Mouse (Mus musculus) megakaryocyte, adult 5-6 weeks (primary cell): ENCODE data around the gene Cfd. TPM values are rescaled to one million over a fixed set of nuclear protein-coding genes. Genes with fewer than 3 reads are reported as not detected.

ENCODE experiments used
- ATAC-seq: 2 replicates; pipeline ENCODE4 v1.8.0; 2016; ENCODE audit warnings: mild to moderate bottlenecking, inconsistent platforms; ENCODE audit not compliant: poor library complexity, severe bottlenecking
- total RNA-seq, 2 experiments: library from RNA; stranded (forward) in 1 of 2; stranded (reverse) in 1 of 2; fragments of 153-499, 151-499 nt in 1 of 2; fragments of 221-1000, 200-1000 nt in 1 of 2; gene quantifications; 2 replicates each; pipeline versions ENCODE4 v1.2.3 to v1.2.4; 2015 to 2017

Cfd gene
- total RNA-seq, 2 experiments from 2014 or later: not detected

- ATAC-seq: no peak
These were observed 39.5 kb downstream of the Cfd start for GRCm38 (mm10) chr10:79929967-79930825.

DNA sequence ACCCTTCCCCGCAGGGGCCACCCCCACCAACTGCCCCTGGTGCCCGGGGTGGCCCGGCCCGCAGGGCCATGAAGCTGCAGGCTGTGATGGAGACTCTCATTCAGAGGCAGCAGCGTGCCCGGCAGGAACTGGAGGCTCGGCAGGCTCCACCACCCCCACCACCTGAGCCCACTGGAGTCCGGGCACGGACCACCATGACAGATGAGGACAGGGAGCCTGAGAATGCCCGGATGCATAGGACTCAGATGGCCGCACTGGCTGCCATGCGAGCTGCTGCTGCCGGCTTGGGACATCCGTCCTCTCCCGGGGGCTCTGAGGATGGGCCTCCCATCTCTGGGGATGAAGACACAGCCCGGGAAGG lies 40.2 kb downstream of the Cfd start:
- no peak for ATAC-seq

DNA sequence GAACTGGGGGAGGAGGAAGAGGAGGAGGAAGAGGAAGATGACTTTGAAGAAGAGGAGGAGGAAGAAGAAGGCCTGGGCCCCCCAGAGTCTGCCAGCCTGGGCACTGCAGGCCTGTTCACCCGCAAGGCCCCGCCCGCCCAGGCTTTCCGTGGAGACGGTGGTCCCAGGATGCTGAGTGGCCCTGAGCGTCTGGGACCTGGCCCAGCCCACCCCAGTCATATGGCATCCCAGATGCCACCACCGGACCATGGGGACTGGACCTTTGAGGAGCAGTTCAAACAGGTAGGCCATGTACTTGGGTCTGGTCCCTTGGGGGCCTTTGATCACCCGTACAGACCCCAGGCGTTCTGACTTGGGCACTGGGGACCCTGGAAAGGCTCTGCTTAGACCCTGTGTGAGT lies 41.1 kb downstream of the Cfd start:
- no peak for ATAC-seq

GRCm38 (mm10) chr10:79932736-79933135 lies 42.1 kb downstream of the Cfd start:
- no peak for ATAC-seq

GRCm38 (mm10) chr10:79933145-79933679 lies 42.6 kb downstream of the Cfd start:
- no peak for ATAC-seq

GRCm38 (mm10) chr10:79933861-79934260 lies 43.2 kb downstream of the Cfd start:
- no peak for ATAC-seq

GRCm38 (mm10) chr10:79934272-79934721 lies 43.6 kb downstream of the Cfd start:
- peak; percentile 36 for ATAC-seq

GRCm38 (mm10) chr10:79934794-79935569 lies 44.3 kb downstream of the Cfd start:
- no peak for ATAC-seq

DNA sequence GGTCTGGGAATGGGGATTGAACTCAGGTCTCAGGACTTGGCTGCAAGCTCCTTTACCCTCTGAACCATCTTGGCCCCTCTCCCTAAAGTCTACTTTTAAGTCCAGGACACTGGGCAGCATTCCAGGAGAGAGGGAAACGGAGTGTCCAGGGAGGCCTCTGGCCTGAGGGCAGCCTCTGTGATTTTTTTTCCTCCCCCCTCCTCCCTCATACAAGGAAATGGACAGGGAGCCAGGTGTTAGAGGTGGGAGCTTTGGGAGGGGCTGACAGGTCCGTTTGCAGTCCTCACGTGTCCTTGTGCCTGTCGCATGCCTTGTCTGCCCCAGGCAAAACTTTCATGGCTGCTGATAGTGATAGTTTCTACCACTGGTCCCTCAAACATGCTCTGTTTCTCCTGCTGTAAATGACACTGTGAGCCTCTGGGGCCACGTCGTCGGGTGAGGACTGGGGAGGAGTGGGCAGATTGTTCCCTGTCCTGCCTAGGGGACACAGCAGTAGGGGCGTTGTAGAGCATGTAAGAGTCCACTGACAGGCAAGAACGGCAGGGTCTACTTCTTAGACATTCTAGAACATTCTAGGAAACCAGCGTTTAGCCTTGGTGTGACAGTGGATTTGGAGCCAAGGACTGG lies 45.7 kb downstream of the Cfd start:
- no peak for ATAC-seq

DNA sequence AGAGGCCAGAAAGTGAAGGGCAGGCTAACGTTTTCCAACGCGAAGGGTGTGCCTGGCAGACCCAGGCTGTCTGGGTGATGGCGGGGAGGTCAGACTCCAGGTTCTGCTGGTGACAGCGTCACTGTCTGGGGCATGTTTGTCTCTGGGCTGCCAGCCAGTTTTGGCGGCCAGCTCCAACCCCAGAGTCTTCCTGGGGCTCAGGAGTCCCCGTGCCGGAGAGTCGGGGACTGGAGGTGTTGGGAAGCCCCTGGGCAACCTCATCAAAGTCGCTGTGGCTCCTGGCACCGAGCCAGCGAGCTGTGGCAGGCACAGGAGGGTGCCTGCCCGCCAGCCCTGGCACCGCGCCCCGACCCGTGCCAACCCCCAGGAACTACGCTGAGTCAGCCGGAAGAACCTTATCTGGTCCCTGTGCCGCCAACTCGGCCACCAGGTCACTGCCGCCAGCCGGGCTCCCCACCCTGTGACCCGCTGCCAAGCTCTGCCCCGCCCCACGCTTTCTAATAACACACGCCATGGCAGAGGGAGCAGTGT lies 46.3 kb downstream of the Cfd start:
- peak; percentile 85 for ATAC-seq

DNA sequence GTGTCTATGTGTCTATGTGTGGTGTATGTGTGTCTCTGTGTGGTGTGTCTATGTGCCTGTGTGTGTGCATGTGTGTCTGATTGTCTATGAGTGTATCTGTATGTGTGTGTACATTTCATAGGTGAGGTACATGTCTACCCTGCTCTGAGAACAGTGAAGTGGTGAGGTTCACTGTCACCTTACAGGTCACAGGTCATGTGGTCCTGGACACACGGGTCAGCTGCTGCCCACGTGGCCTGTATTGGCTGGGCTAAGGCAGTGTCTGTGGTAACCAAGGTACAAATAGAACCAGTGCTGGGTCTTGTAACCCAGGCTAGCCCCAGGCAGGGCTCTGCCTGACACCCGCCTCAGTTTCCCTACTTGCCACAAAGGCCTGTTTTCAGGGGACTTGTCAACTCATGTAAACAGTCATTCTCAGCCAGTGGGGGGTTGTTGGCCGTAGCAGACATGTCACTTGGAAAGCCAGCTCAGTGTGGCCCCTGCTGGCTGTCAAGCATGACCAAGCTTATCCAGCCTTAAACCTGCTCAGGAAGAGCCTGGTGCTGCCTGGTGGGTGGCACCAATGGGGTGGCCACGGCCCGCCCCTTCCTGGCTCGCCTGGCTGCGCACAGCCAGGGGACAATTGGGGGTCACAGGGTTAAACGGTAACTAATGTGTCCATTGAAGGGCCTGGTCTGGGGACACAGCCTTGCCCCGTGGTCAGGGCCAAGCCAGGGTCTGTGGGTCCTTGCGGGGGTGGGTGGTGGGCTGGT lies 47.3 kb downstream of the Cfd start:
- no peak for ATAC-seq

DNA sequence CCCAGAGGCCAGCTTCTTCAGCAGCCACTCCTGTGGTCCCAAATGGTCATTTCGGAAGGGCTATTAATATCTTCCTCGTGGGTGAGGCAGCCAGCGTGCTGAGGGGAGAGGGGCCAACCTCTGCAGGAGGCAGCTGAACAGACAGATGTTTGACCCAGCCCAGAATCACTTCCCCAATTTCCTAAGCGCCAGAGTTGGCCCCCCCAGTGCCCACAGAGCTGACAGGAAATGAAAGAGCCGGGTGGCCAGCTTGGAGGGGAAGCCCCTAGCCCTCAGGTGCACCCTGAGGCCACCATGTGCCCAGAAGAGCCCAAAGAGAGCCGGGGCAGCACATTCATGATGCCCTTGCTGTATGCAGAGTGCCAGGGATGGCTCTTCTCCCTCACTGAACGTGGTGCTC lies 50.1 kb downstream of the Cfd start:
- peak; percentile 75 for ATAC-seq

Other genes starting within 250 kb of the Cfd start
Only the 30 nearest of the 35 such genes appear.
- 17.5 and 21.0 TPM in 2 replicates for gene Tpgs1, start 221.5 kb upstream of the Cfd start, total RNA-seq (2015)
- gene Tpgs1, start 221.5 kb upstream of the Cfd start, total RNA-seq (2017): 8.8 and 21.1 TPM in 2 replicates
- gene Cdc34, start 208.7 kb upstream of the Cfd start, total RNA-seq (2015): 52.6 and 53.3 TPM in 2 replicates
- 70.2 and 100 TPM in 2 replicates for gene Cdc34, start 208.7 kb upstream of the Cfd start, total RNA-seq (2017)
- 2.0 and 2.4 TPM in 2 replicates for gene Gzmm, start 201.8 kb upstream of the Cfd start, total RNA-seq (2015)
- gene Gzmm, start 201.8 kb upstream of the Cfd start, total RNA-seq (2017): 0.20 and 0.92 TPM in 2 replicates
- gene Bsg, start 186.4 kb upstream of the Cfd start, total RNA-seq (2015): 289 and 306 TPM in 2 replicates
- 194 and 196 TPM in 2 replicates for gene Bsg, start 186.4 kb upstream of the Cfd start, total RNA-seq (2017)
- gene Hcn2, start 174.2 kb upstream of the Cfd start, total RNA-seq (2015): 0.04 TPM in 1 of 2 replicates, not detected in the other
- not detected in 2 replicates for gene Hcn2, start 174.2 kb upstream of the Cfd start, total RNA-seq (2017)
- 20.9 and 27.8 TPM in 2 replicates for gene Polrmt, start 144.3 kb upstream of the Cfd start, total RNA-seq (2015)
- 9.7 and 12.6 TPM in 2 replicates for gene Polrmt, start 144.3 kb upstream of the Cfd start, total RNA-seq (2017)
- not detected in 2 replicates for gene Fgf22, start 135.8 kb upstream of the Cfd start, total RNA-seq (2015)
- not detected in 2 replicates for gene Fgf22, start 135.8 kb upstream of the Cfd start, total RNA-seq (2017)
- gene Rnf126, start 123.9 kb upstream of the Cfd start, total RNA-seq (2015): 30.4 and 34.0 TPM in 2 replicates
- gene Rnf126, start 123.9 kb upstream of the Cfd start, total RNA-seq (2017): 12.5 and 13.0 TPM in 2 replicates
- gene Fstl3, start 113.6 kb upstream of the Cfd start, total RNA-seq (2015): 3.9 and 5.3 TPM in 2 replicates
- gene Fstl3, start 113.6 kb upstream of the Cfd start, total RNA-seq (2017): 1.7 and 2.7 TPM in 2 replicates
- gene Prss57, start 99.9 kb upstream of the Cfd start, total RNA-seq (2015): 2.7 and 5.6 TPM in 2 replicates
- gene Prss57, start 99.9 kb upstream of the Cfd start, total RNA-seq (2017): 1.2 and 1.8 TPM in 2 replicates
- 39.3 and 42.2 TPM in 2 replicates for gene Palm, start 97.3 kb upstream of the Cfd start, total RNA-seq (2015)
- gene Palm, start 97.3 kb upstream of the Cfd start, total RNA-seq (2017): 30.2 and 35.5 TPM in 2 replicates
- not detected in 2 replicates for gene Misp, start 69.9 kb upstream of the Cfd start, total RNA-seq (2015)
- not detected in 2 replicates for gene Misp, start 69.9 kb upstream of the Cfd start, total RNA-seq (2017)
- 138 and 144 TPM in 2 replicates for gene Ptbp1, start 36.4 kb upstream of the Cfd start, total RNA-seq (2015)
- 97.9 and 133 TPM in 2 replicates for gene Ptbp1, start 36.4 kb upstream of the Cfd start, total RNA-seq (2017)
- 322 and 372 TPM in 2 replicates for gene Prtn3, start 16.4 kb upstream of the Cfd start, total RNA-seq (2015)
- gene Prtn3, start 16.4 kb upstream of the Cfd start, total RNA-seq (2017): 92.6 and 97.3 TPM in 2 replicates
- gene Plppr3, start 16.2 kb upstream of the Cfd start, total RNA-seq (2015): 6.2 and 10.6 TPM in 2 replicates
- gene Plppr3, start 16.2 kb upstream of the Cfd start, total RNA-seq (2017): 13.2 and 17.6 TPM in 2 replicates
- 348 and 366 TPM in 2 replicates for gene Elane, start 4.6 kb upstream of the Cfd start, total RNA-seq (2015)
- 161 and 164 TPM in 2 replicates for gene Elane, start 4.6 kb upstream of the Cfd start, total RNA-seq (2017)
- gene Med16, start 18.1 kb downstream of the Cfd start, total RNA-seq (2015): 12.0 and 13.6 TPM in 2 replicates
- 17.5 and 18.0 TPM in 2 replicates for gene Med16, start 18.1 kb downstream of the Cfd start, total RNA-seq (2017)
- not detected in 2 replicates for gene Gm26602, start 20.0 kb downstream of the Cfd start, total RNA-seq (2015)
- not detected in 2 replicates for gene Gm26602, start 20.0 kb downstream of the Cfd start, total RNA-seq (2017)
- gene Kiss1r, start 26.1 kb downstream of the Cfd start, total RNA-seq (2015): 0.18 and 0.29 TPM in 2 replicates
- 0.26 and 0.77 TPM in 2 replicates for gene Kiss1r, start 26.1 kb downstream of the Cfd start, total RNA-seq (2017)
- 118 and 121 TPM in 2 replicates for gene R3hdm4, start 30.4 kb downstream of the Cfd start, total RNA-seq (2015)
- 92.1 and 134 TPM in 2 replicates for gene R3hdm4, start 30.4 kb downstream of the Cfd start, total RNA-seq (2017)
- 36.7 and 38.7 TPM in 2 replicates for gene Arid3a, start 36.2 kb downstream of the Cfd start, total RNA-seq (2015)
- 59.2 and 67.8 TPM in 2 replicates for gene Arid3a, start 36.2 kb downstream of the Cfd start, total RNA-seq (2017)
- 10.6 and 15.7 TPM in 2 replicates for gene Wdr18, start 69.3 kb downstream of the Cfd start, total RNA-seq (2015)
- gene Wdr18, start 69.3 kb downstream of the Cfd start, total RNA-seq (2017): 7.8 TPM in 2 replicates
- gene Grin3b, start 79.9 kb downstream of the Cfd start, total RNA-seq (2015): not detected in 2 replicates
- gene Grin3b, start 79.9 kb downstream of the Cfd start, total RNA-seq (2017): 0.18 TPM in 1 of 2 replicates, not detected in the other
- 51.6 and 52.2 TPM in 2 replicates for gene Tmem259, start 93.5 kb downstream of the Cfd start, total RNA-seq (2015)
- 52.1 and 53.2 TPM in 2 replicates for gene Tmem259, start 93.5 kb downstream of the Cfd start, total RNA-seq (2017)
- gene Cnn2, start 97.7 kb downstream of the Cfd start, total RNA-seq (2015): 174 and 175 TPM in 2 replicates
- gene Cnn2, start 97.7 kb downstream of the Cfd start, total RNA-seq (2017): 286 and 299 TPM in 2 replicates
- gene Abca7, start 105.6 kb downstream of the Cfd start, total RNA-seq (2015): 32.6 and 34.7 TPM in 2 replicates
- gene Abca7, start 105.6 kb downstream of the Cfd start, total RNA-seq (2017): 33.6 and 37.4 TPM in 2 replicates
- 135 and 140 TPM in 2 replicates for gene Arhgap45, start 125.8 kb downstream of the Cfd start, total RNA-seq (2015)
- 235 and 237 TPM in 2 replicates for gene Arhgap45, start 125.8 kb downstream of the Cfd start, total RNA-seq (2017)
- gene Polr2e, start 148.9 kb downstream of the Cfd start, total RNA-seq (2015): 70.2 and 70.7 TPM in 2 replicates
- 58.4 and 69.2 TPM in 2 replicates for gene Polr2e, start 148.9 kb downstream of the Cfd start, total RNA-seq (2017)
- gene Gpx4, start 156.3 kb downstream of the Cfd start, total RNA-seq (2015): 259 and 303 TPM in 2 replicates
- 375 and 378 TPM in 2 replicates for gene Gpx4, start 156.3 kb downstream of the Cfd start, total RNA-seq (2017)
- gene Sbno2, start 214.7 kb downstream of the Cfd start, total RNA-seq (2015): 32.4 and 33.0 TPM in 2 replicates
- 41.9 and 46.7 TPM in 2 replicates for gene Sbno2, start 214.7 kb downstream of the Cfd start, total RNA-seq (2017)